Mouse (Mus musculus) liver, adult 2 months (tissue): ENCODE data around the gene Papola.
A peak's percentile ranks its signal among the peaks of the same experiment; 100 is the strongest.

Source experiments
- CTCF ChIP-seq: fragments of 200-500 bp; IDR thresholded peaks from 2 replicates; pipeline ENCODE4 v1.5.1; 2011; ENCODE audit warnings: low read depth, low read length, control low read depth
- POLR2A ChIP-seq: fragments of 200-500 bp; IDR thresholded peaks from 2 replicates; pipeline ENCODE4 v1.6.1; 2011; ENCODE audit warnings: low read length, control low read depth; ENCODE audit not compliant: insufficient read depth; ENCODE audit errors: extremely low read depth

DNA sequence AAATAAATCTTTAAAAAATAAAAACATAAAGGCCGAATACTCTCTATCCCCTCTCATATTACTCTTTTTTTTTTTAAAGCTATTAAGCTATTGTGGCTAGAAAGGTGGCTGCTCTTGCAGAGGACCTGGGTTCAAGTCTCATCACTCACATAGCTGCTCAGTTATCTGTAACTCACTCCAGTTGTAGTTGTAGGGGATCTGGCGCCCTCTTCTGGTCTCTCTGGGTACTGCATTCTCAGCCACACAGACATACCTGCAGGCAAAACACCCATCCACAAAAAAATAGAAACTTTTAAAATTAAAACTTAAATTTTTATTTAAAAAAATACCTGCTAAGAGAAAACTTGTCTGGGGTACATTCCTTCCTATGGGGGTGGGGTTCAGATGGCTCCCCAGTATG lies 88.8 kb downstream of the Papola start:
- TF ChIP-seq CTCF (peak; percentile 29; the same call in 1 of the 2 replicates), POLR2A (no peak)
